Mouse (Mus musculus) MEL (cell line): ENCODE results near the gene Lpar5. TPM values are rescaled to one million over a fixed set of nuclear protein-coding genes. Genes with fewer than 3 reads are reported as not detected.

Experiments used
- DNase-seq: peaks from one replicate; pipeline ENCODE4 v3.0.0; 2011; ENCODE audit warnings: low read depth, low spot score
- H3K27ac ChIP-seq: 2 replicates; pipeline ENCODE4 v1.5.1; 2012; ENCODE audit warnings: low read depth, mild to moderate bottlenecking, control low read depth, low read length, moderate library complexity; ENCODE audit not compliant: control insufficient read depth
- H3K27me3 ChIP-seq, 2 experiments: fragments of 150-350 bp in 1 of 2; sonication (generic) in 1 of 2; 2 replicates each; pipeline ENCODE4 v1.6.1; 2012; ENCODE audit warnings: low read length in 2 of 2, mild to moderate bottlenecking in 2 of 2, improper control_type of control experiment in 1 of 2, moderate library complexity in 1 of 2; ENCODE audit not compliant: insufficient read depth in 2 of 2, control insufficient read depth in 1 of 2
- H3K36me3 ChIP-seq, 2 experiments: 2 replicates each; pipeline ENCODE4 v1.6.1; 2012 to 2014; ENCODE audit warnings: low read length in 2 of 2, improper control_type of control experiment in 1 of 2, inconsistent platforms in 1 of 2, mild to moderate bottlenecking in 1 of 2; ENCODE audit not compliant: insufficient read depth in 2 of 2, control insufficient read depth in 1 of 2
- H3K4me1 ChIP-seq, 2 experiments: fragments of 150-350 bp in 1 of 2; sonication (generic) in 1 of 2; 2 replicates each; pipeline ENCODE4 v1.6.1; 2012; ENCODE audit warnings: low read length in 2 of 2, improper control_type of control experiment in 1 of 2, mild to moderate bottlenecking in 1 of 2; ENCODE audit not compliant: insufficient read depth in 2 of 2, control insufficient read depth in 1 of 2
- H3K4me3 ChIP-seq, 2 experiments: fragments of 150-350 bp in 1 of 2; sonication (generic) in 1 of 2; 2 replicates each; pipeline ENCODE4 v1.5.1; 2012; ENCODE audit warnings: low read depth in 2 of 2, low read length in 2 of 2, mild to moderate bottlenecking in 2 of 2, moderate library complexity in 2 of 2, control low read depth in 1 of 2, improper control_type of control experiment in 1 of 2; ENCODE audit not compliant: control insufficient read depth in 1 of 2, insufficient read depth in 1 of 2
- H3K79me2 ChIP-seq: 2 replicates; pipeline ENCODE4 v1.6.1; 2012; ENCODE audit warnings: mild to moderate bottlenecking, low read length, moderate library complexity; ENCODE audit not compliant: control insufficient read depth, poor library complexity, insufficient read depth
- H3K9ac ChIP-seq: 2 replicates; pipeline ENCODE4 v1.6.1; 2012; ENCODE audit warnings: low read depth, mild to moderate bottlenecking, control low read depth, low read length, moderate library complexity; ENCODE audit not compliant: control insufficient read depth, poor library complexity, severe bottlenecking
- H3K9me3 ChIP-seq: fragments of 150-350 bp; sonication (generic); replicated peaks from 2 replicates; pipeline ENCODE4 v1.6.1; 2012; ENCODE audit warnings: mild to moderate bottlenecking, low read length, improper control_type of control experiment, moderate library complexity; ENCODE audit not compliant: insufficient read depth
- BHLHE40 ChIP-seq: IDR thresholded peaks from 2 replicates; pipeline ENCODE4 v1.6.1; 2012; ENCODE audit warnings: low read depth, mild to moderate bottlenecking, inconsistent platforms, low read length, improper control_type of control experiment, borderline replicate concordance
- CTCF ChIP-seq, 3 experiments: IDR thresholded peaks in 2 of 3; conservative IDR thresholded peaks in 1 of 3; 2 replicates each; pipeline ENCODE4 v1.5.1; 2011 to 2012; ENCODE audit warnings: low read length in 3 of 3, low read depth in 2 of 3, mild to moderate bottlenecking in 2 of 3, improper control_type of control experiment in 1 of 3, inconsistent platforms in 1 of 3, mixed read lengths in 1 of 3, moderate library complexity in 1 of 3; ENCODE audit not compliant: control insufficient read depth in 1 of 3, insufficient read depth in 1 of 3, poor library complexity in 1 of 3, severe bottlenecking in 1 of 3
- E2F4 ChIP-seq: IDR thresholded peaks from 2 replicates; pipeline ENCODE4 v1.6.1; 2011; ENCODE audit warnings: low read depth, low read length, improper control_type of control experiment, borderline replicate concordance
- ELF1 ChIP-seq: IDR thresholded peaks from 2 replicates; pipeline ENCODE4 v1.6.1; 2014; ENCODE audit warnings: low read depth, mild to moderate bottlenecking, inconsistent platforms, low read length, improper control_type of control experiment, moderate library complexity
- EP300 ChIP-seq, 2 experiments: IDR thresholded peaks; 2 replicates each; pipeline ENCODE4 v1.6.1; 2011; ENCODE audit warnings: improper control_type of control experiment in 2 of 2, low read length in 2 of 2, low read depth in 1 of 2, mild to moderate bottlenecking in 1 of 2
- ETS1 ChIP-seq: IDR thresholded peaks from 2 replicates; pipeline ENCODE4 v1.6.1; 2012; ENCODE audit warnings: low read depth, mild to moderate bottlenecking, inconsistent platforms, low read length, improper control_type of control experiment, moderate library complexity
- GATA1 ChIP-seq: IDR thresholded peaks from 2 replicates; pipeline ENCODE4 v1.6.1; 2011; ENCODE audit warnings: low read depth, low read length, improper control_type of control experiment
- MAX ChIP-seq: IDR thresholded peaks from 2 replicates; pipeline ENCODE4 v1.6.1; 2011; ENCODE audit warnings: low read length, improper control_type of control experiment
- MAZ ChIP-seq: IDR thresholded peaks from 2 replicates; pipeline ENCODE4 v1.6.1; 2012; ENCODE audit warnings: low read depth, mild to moderate bottlenecking, inconsistent platforms, low read length, improper control_type of control experiment
- MEF2A ChIP-seq: IDR thresholded peaks from 2 replicates; pipeline ENCODE4 v1.6.1; 2014; ENCODE audit warnings: low read depth, mild to moderate bottlenecking, inconsistent platforms, low read length, improper control_type of control experiment; ENCODE audit not compliant: poor library complexity, insufficient replicate concordance, severe bottlenecking; ENCODE audit errors: extremely low read depth
- MXI1 ChIP-seq: IDR thresholded peaks from 2 replicates; pipeline ENCODE4 v1.6.1; 2011; ENCODE audit warnings: mild to moderate bottlenecking, low read depth, low read length, improper control_type of control experiment
- MYC ChIP-seq: IDR thresholded peaks from 2 replicates; pipeline ENCODE4 v1.6.1; 2011; ENCODE audit warnings: low read depth, mild to moderate bottlenecking, low read length, improper control_type of control experiment, moderate library complexity
- POLR2AphosphoS2 ChIP-seq: IDR thresholded peaks from 2 replicates; pipeline ENCODE4 v1.6.1; 2011; ENCODE audit warnings: low read length, improper control_type of control experiment
- RAD21 ChIP-seq: IDR thresholded peaks from 2 replicates; pipeline ENCODE4 v1.6.1; 2011; ENCODE audit warnings: mild to moderate bottlenecking, low read depth, low read length, improper control_type of control experiment
- RCOR1 ChIP-seq: IDR thresholded peaks from 2 replicates; pipeline ENCODE4 v1.6.1; 2012; ENCODE audit warnings: low read depth, mild to moderate bottlenecking, inconsistent platforms, low read length, improper control_type of control experiment
- SIN3A ChIP-seq: IDR thresholded peaks from 2 replicates; pipeline ENCODE4 v1.6.1; 2012; ENCODE audit warnings: low read length, improper control_type of control experiment, inconsistent platforms
- SMC3 ChIP-seq: IDR thresholded peaks from 2 replicates; pipeline ENCODE4 v1.6.1; 2011; ENCODE audit warnings: low read depth, low read length, improper control_type of control experiment
- TAL1 ChIP-seq: IDR thresholded peaks from 2 replicates; pipeline ENCODE4 v1.6.1; 2012; ENCODE audit warnings: mild to moderate bottlenecking, inconsistent platforms, low read length, moderate library complexity, mixed read lengths
- TCF12 ChIP-seq: IDR thresholded peaks from 2 replicates; pipeline ENCODE4 v1.6.1; 2014; ENCODE audit warnings: low read depth, mild to moderate bottlenecking, inconsistent platforms, low read length, improper control_type of control experiment, moderate library complexity
- ZMIZ1 ChIP-seq: IDR thresholded peaks from 2 replicates; pipeline ENCODE4 v1.6.1; 2012; ENCODE audit warnings: low read depth, mild to moderate bottlenecking, inconsistent platforms, low read length, improper control_type of control experiment, moderate library complexity
- polyA plus RNA-seq, 2 experiments: library from polyadenylated mRNA; stranded (reverse) in 1 of 2; unstranded in 1 of 2; fragments of >175 nt in 1 of 2; fragments of >200 nt in 1 of 2; gene quantifications; 2 replicates each; pipeline versions ENCODE4 v1.2.1 to v1.2.4; 2012; ENCODE audit warnings: low replicate concordance in 2 of 2, low read depth in 1 of 2; ENCODE audit not compliant: insufficient read length in 2 of 2, insufficient read depth in 1 of 2, missing spikeins in 1 of 2
- total RNA-seq: library from RNA; depleted of rRNA; stranded (reverse); fragments of 300-350 nt; gene quantifications from 2 replicates; pipeline ENCODE4 v1.2.3, GENCODE M21; 2012

Lpar5 gene
- total and polyA plus RNA-seq, 3 experiments = 2.8 to 16.2 TPM; not detected in 1

DNA sequence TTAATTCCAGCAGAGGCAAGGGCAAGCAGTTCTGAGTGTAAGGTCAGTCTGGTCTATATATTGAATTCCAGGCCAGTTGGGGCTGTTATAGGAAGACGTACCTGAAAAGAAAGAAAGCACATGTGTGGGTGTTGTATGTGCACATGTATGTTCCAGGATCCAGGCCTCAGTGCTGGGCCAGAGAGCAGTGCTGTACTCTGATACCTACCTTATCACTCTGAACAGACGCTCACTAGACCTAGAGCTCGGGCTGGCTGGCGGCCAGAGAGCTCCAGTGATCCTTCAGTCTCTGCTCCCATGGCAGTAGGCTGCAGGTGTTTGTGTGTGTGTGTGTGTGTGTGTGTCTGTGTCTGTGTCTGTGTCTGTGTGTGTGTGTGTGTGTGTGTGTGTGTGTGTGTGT, 36.5 kb downstream of the Lpar5 start:
- H3K27ac ChIP-seq = peak overlapping the region; percentile 78
- peak; percentile 95 for DNase-seq
- H3K9ac ChIP-seq = no peak overlapping the region

DNA sequence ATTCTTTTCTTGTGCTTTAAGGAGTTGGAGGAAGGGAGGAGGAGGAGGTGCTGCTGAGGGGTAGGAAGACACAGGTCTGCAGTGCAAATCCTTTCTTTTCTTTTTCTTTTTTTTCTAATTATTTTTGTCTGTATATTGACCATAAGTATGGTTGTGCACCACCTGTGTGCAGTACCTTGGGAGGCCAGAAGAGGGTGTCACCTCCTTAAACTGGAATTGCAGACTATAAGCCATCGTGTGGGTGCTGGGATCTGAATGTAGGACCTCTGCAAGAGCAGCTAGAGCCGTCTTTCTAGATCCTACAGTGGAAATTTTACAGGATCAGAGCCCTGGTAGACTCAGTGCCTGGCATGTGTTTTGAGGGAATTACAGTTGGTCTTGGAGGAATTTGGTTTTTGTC, 40.0 kb downstream of the Lpar5 start:
- no peak overlapping the region for H3K4me3 ChIP-seq
- H3K27ac ChIP-seq = no peak overlapping the region
- no peaks in the 10 kb centered on the region for H3K79me2 ChIP-seq
- peaks cover 14 to 49% of the 10 kb centered on the region in 2 experiments for H3K36me3 ChIP-seq
- no peaks in the 10 kb centered on the region for H3K27me3 ChIP-seq
- H3K4me1 ChIP-seq = peaks cover 2 to 13% of the 10 kb centered on the region in 2 experiments; a peak in 3 of 4 replicates
- H3K9me3 ChIP-seq = no peaks in the 10 kb centered on the region
- H3K9ac ChIP-seq = no peak overlapping the region
- 0 out of 2 replicates have a peak, but pooled peaks have one; percentile 16 for TF ChIP-seq SMC3
- no peak for TF ChIP-seq MXI1
- TF ChIP-seq CTCF (IDR thresholded peaks at IDR 0.05 in 2 of 3, conservative IDR thresholded peaks at IDR 0.05 in 1 of 3; ENCODE audit: control insufficient read depth in 1 of 3, insufficient read depth in 1 of 3, low read depth in 2 of 3, low read length in 3 of 3, poor library complexity in 1 of 3, severe bottlenecking in 1 of 3) = peak; percentile 13 to 44 (median 39); a peak in 5 of 6 replicates
- peak; percentile 0; the same call in 1 of the 2 replicates for TF ChIP-seq RAD21
- TF ChIP-seq MEF2A = no peak
- peak; percentile 57 for DNase-seq

More for the DNA sequence above, 36.5 kb downstream of the Lpar5 start:
- Histone ChIP-seq H3K4me1 (peaks cover 2 to 18% of the 10 kb centered on the region in 2 experiments; a peak in 3 of 4 replicates), H3K36me3 (peaks cover 14 to 40% of the 10 kb centered on the region in 2 experiments), H3K4me3 (no peak overlapping the region), H3K27me3 (no peaks in the 10 kb centered on the region), H3K79me2 (peaks cover 6% of the 10 kb centered on the region), H3K9me3 (no peaks in the 10 kb centered on the region)
- peak; percentile 86 for TF ChIP-seq MAX
- TF ChIP-seq TCF12 = peak; percentile 97
- TF ChIP-seq BHLHE40 = 0 out of 2 replicates have a peak, but pooled peaks have one; percentile 48
- peak; percentile 95 for TF ChIP-seq TAL1
- TF ChIP-seq MYC = peak; percentile 89
- TF ChIP-seq SIN3A = peak; percentile 73
- peak; percentile 90 for TF ChIP-seq GATA1
- no peak for TF ChIP-seq ZMIZ1
- TF ChIP-seq ELF1 = no peak
- peak; percentile 85 to 86 for TF ChIP-seq EP300 (IDR thresholded peaks at IDR 0.05; ENCODE audit: low read depth in 1 of 2, low read length in 2 of 2)
- TF ChIP-seq ETS1 = peak; percentile 83
- TF ChIP-seq MAZ = no peak
- no peak for TF ChIP-seq E2F4
- peak; percentile 33; the same call in 1 of the 2 replicates for TF ChIP-seq POLR2AphosphoS2
- peak; percentile 71 for TF ChIP-seq RCOR1
- peak; percentile 86 for TF ChIP-seq MXI1
